In genomic region chr14:7964219-7964889, GRCm38 (mm10) we compare ENCODE assay signal across 9 mouse cellular contexts. TPM values are rescaled to one million over a fixed set of nuclear protein-coding genes. Genes with fewer than 3 reads are reported as not detected.
DNase-seq lines count a peak whose midpoint lies in the region; ATAC-seq and TF ChIP-seq lines count a peak whose summit lies in the region.
"Had no signal": no experiment of that assay in that cellular context is flagged by ENCODE, and none has a peak within 500 bp of the region (broad histone marks: within the 10 kb centered on the region; RNA-seq: fewer than 3 reads in every experiment).

No protein-coding gene starts in this region.

- H3K4me2 ChIP-seq in CH12.LX (ENCODE audit: insufficient read depth, low read depth, poor library complexity, severe bottlenecking), result no peak overlapping the region
- H3K4me2 ChIP-seq in lung, embryonic 14.5 days, result no peak overlapping the region

- intact Hi-C loops in heart, postnatal 25 days (cut with DNase I), result loop anchor here (2.0 to 5.0 kb wide), 4 partner anchors 78 to 382 kb away; partner anchors contain the start of genes Acox2 and Flnb

- TF ChIP-seq POLR2A in CH12.LX (IDR thresholded peaks at IDR 0.05; ENCODE audit: low read depth, low read length), result no peak

- H3K79me2 ChIP-seq in CH12.LX (replicated peaks; ENCODE audit: control insufficient read depth, extremely low read depth, insufficient read depth, poor library complexity, severe bottlenecking), result no peaks in the 10 kb centered on the region

- no peak overlapping the region for H3K9ac ChIP-seq in CH12.LX (ENCODE audit: insufficient read depth, low read depth)
- H3K9ac ChIP-seq in lung, embryonic 14.5 days, result no peak overlapping the region

- WGBS in lung, embryonic 14.5 days, result 44% methylated on average over 11 of the region's 11 CpGs

- no peak overlapping the region for H3K4me3 ChIP-seq in CH12.LX (replicated peaks in 1 of 3; ENCODE audit: low read depth in 2 of 3, low read length in 2 of 3, poor library complexity in 1 of 3)
- H3K4me3 ChIP-seq in lung, embryonic 14.5 days (ENCODE audit: low read depth, low read length), result no peak overlapping the region

- TF ChIP-seq RAD21 in CH12.LX (IDR thresholded peaks at IDR 0.05; ENCODE audit: low read depth, low read length), result peak; percentile 100

- H3K9me3 ChIP-seq in CH12.LX (replicated peaks; ENCODE audit: low read length), result no peaks in the 10 kb centered on the region
- no peaks in the 10 kb centered on the region for H3K9me3 ChIP-seq in lung, embryonic 14.5 days (ENCODE audit: low read depth, low read length)

- TF ChIP-seq CTCF in CH12.LX (conservative IDR thresholded peaks at IDR 0.05 in 1 of 2, IDR thresholded peaks at IDR 0.05 in 1 of 2; ENCODE audit: low read depth in 2 of 2, low read length in 2 of 2), result peak; percentile 74 to 98
- TF ChIP-seq CTCF in lung, embryonic 14.5 days (IDR thresholded peaks at IDR 0.05; ENCODE audit: low read depth), result peak; percentile 91

- H3K27ac ChIP-seq in CH12.LX (ENCODE audit: insufficient read depth, low read depth), result no peak overlapping the region
- no peak overlapping the region for H3K27ac ChIP-seq in lung, embryonic 14.5 days (ENCODE audit: low read depth)

- peaks cover 10 to 39% of the 10 kb centered on the region in 2 experiments for H3K36me3 ChIP-seq in CH12.LX (replicated peaks in 1 of 2; ENCODE audit: control insufficient read depth in 1 of 2, insufficient read depth in 1 of 2, low read length in 1 of 2)
- H3K36me3 ChIP-seq in lung, embryonic 14.5 days (ENCODE audit: insufficient read depth), result no peaks in the 10 kb centered on the region

- dilution Hi-C loops in CH12.LX (cut with MboI; ENCODE audit: extremely low pct_ligation_motif_present, extremely low pct_unique_long_range_greater_than_20kb, low sequenced_read_pairs), result no loop called here

- DNase-seq in CH12.LX (ENCODE audit: extremely low read depth), result peak; percentile 86
- DNase-seq in adrenal gland, adult 2 months, result peak; percentile 68
- peak; percentile 64 for DNase-seq in embryo, embryonic 11.5 days (ENCODE audit: low read depth, low spot score)
- peak; percentile 29 for DNase-seq in heart, postnatal 25 days (ENCODE audit: low spot score)
- DNase-seq in kidney, postnatal 4 days, result peak; percentile 63 to 67
- peak; percentile 94 for DNase-seq in lung, embryonic 14.5 days
- peak; percentile 53 for DNase-seq in retina, adult 2 months (ENCODE audit: low read depth, low spot score)
- peak; percentile 69 for DNase-seq in thymus, postnatal 4 days

- peak; percentile 61; the same call in 1 of the 2 replicates for ATAC-seq in lung, embryonic 14.5 days (ENCODE audit: insufficient read depth)

- in situ Hi-C loops in CH12.LX (cut with MboI; ENCODE audit: low pct_ligation_motif_present, low pct_unique_long_range_greater_than_20kb, low sequenced_read_pairs), result loop anchor here (5.0 to 10.0 kb wide), 4 partner anchors 38 to 370 kb away; partner anchors contain the start of genes Abhd6 and Flnb

- H3K4me1 ChIP-seq in CH12.LX (ENCODE audit: control insufficient read depth in 1 of 2, insufficient read depth in 2 of 2), result peaks cover 7 to 29% of the 10 kb centered on the region in 2 experiments
- H3K4me1 ChIP-seq in lung, embryonic 14.5 days (ENCODE audit: insufficient read depth), result 0 out of 2 replicates have a peak, but pooled peaks cover 8% of the 10 kb centered on the region

- no peaks in the 10 kb centered on the region for H3K27me3 ChIP-seq in CH12.LX (replicated peaks)
- no peaks in the 10 kb centered on the region for H3K27me3 ChIP-seq in lung, embryonic 14.5 days (ENCODE audit: insufficient read depth, low read length)

- TF ChIP-seq EP300 in CH12.LX (IDR thresholded peaks at IDR 0.05; ENCODE audit: low read length), result no peak

TF ChIP-seq in CH12.LX, 34 proteins besides CTCF, POLR2A, EP300 and RAD21:
- no peak for TF ChIP-seq ETS1 (conservative IDR thresholded peaks at IDR 0.05; ENCODE audit: low read depth, low read length)
- peak; percentile 99 for TF ChIP-seq SMC3 (IDR thresholded peaks at IDR 0.05; ENCODE audit: low read depth, low read length)
- no peak for TF ChIP-seq E2F4 (IDR thresholded peaks at IDR 0.05; ENCODE audit: insufficient replicate concordance, low read depth, low read length)
- no peak for TF ChIP-seq JUND (conservative IDR thresholded peaks at IDR 0.05; ENCODE audit: low read depth, low read length)
- TF ChIP-seq SIN3A (IDR thresholded peaks at IDR 0.05; ENCODE audit: low read length), result 0 out of 2 replicates have a peak, but pooled peaks have one; percentile 38
- peak; percentile 81; the same call in 1 of the 2 replicates for TF ChIP-seq MYC (IDR thresholded peaks at IDR 0.05; ENCODE audit: low read depth, low read length)
- peak; percentile 97 for TF ChIP-seq ZC3H11A (IDR thresholded peaks at IDR 0.05; ENCODE audit: low read depth, low read length)
- peak; percentile 16; the same call in 1 of the 2 replicates for TF ChIP-seq ZNF384 (IDR thresholded peaks at IDR 0.05; ENCODE audit: low read depth, low read length)

RNA-seq across cellular contexts. Expression of gene Gm45521, which starts 7.3 kb away (rescaled TPM):
- total RNA-seq in CH12.LX (2012; rRNA removed) (not detected in 2 replicates), CH12.LX (2014; rRNA removed) (not detected in 2 replicates)
- polyA plus RNA-seq in CH12.LX (2012; ENCODE audit: insufficient read length, low read depth), result not detected in 2 replicates
- not detected for total RNA-seq in adrenal gland, adult 2 months (2021)
- polyA plus RNA-seq in adrenal gland, adult 2 months (2012; rRNA removed), result not detected in 2 replicates
- total RNA-seq in heart, postnatal 25 days (2021), result not detected
- not detected in 2 replicates for polyA plus RNA-seq in lung, embryonic 14.5 days (2014; fragmentation: Nextera tagmentation; extraction: Ambion mirVana)
- total RNA-seq: gastrocnemius, adult 8-10 months had no signal

RNA-seq across cellular contexts. Expression of gene Dnase1l3, which starts 30.0 kb away (rescaled TPM):
- total RNA-seq in CH12.LX (2012; rRNA removed) (1.5 and 2.5 TPM in 2 replicates), CH12.LX (2014; rRNA removed) (2.5 and 2.9 TPM in 2 replicates)
- polyA plus RNA-seq in CH12.LX (2012; ENCODE audit: insufficient read length, low read depth), result 30.4 and 36.0 TPM in 2 replicates
- 1 to 10 TPM in 1 of 2 experiments, under 1 TPM in 1; 0.24 to 1.5 TPM for total RNA-seq in adrenal gland, adult 2 months (2021)
- 0.32 and 0.63 TPM in 2 replicates for polyA plus RNA-seq in adrenal gland, adult 2 months (2012; rRNA removed)
- total RNA-seq in heart, postnatal 25 days (2021), result under 1 TPM in 1 of 2 experiments, not detected in 1; 0.06 TPM
- polyA plus RNA-seq in lung, embryonic 14.5 days (2014; fragmentation: Nextera tagmentation; extraction: Ambion mirVana), result 0.05 TPM in 1 of 2 replicates, not detected in the other
- total RNA-seq: gastrocnemius, adult 8-10 months had no signal

RNA-seq across cellular contexts. Expression of gene Abhd6, which starts 38.3 kb away (rescaled TPM):
- total RNA-seq in CH12.LX (2012; rRNA removed) (36.0 and 38.1 TPM in 2 replicates), CH12.LX (2014; rRNA removed) (31.9 and 39.2 TPM in 2 replicates)
- polyA plus RNA-seq in CH12.LX (2012; ENCODE audit: insufficient read length, low read depth), result 45.2 and 55.9 TPM in 2 replicates
- total RNA-seq in adrenal gland, adult 2 months (2021), result 100 to 1,000 TPM in 1 of 2 experiments, 10 to 100 TPM in 1; 78.0 to 123 TPM
- polyA plus RNA-seq in adrenal gland, adult 2 months (2012; rRNA removed), result 60.1 and 103 TPM in 2 replicates
- 1 to 10 TPM; 7.3 to 8.1 TPM for total RNA-seq in heart, postnatal 25 days (2021)
- 14.8 and 15.1 TPM in 2 replicates for polyA plus RNA-seq in lung, embryonic 14.5 days (2014; fragmentation: Nextera tagmentation; extraction: Ambion mirVana)

Comparison
In these comparisons a context has a peak if more than half of its experiments do, and no peak if none do; other contexts are left out.
1. DNase-seq: peak in every context shown above with its lines; median percentile 94 in lung, embryonic 14.5 days; 86 in CH12.LX; 69 in thymus, postnatal 4 days; 68 in adrenal gland, adult 2 months; 65 in kidney, postnatal 4 days; 64 in embryo, embryonic 11.5 days; 53 in retina, adult 2 months; 29 in heart, postnatal 25 days.